Mouse (Mus musculus) forebrain, embryonic 16.5 days (tissue): ENCODE data around the gene Eme2. TPM values are rescaled to one million over a fixed set of nuclear protein-coding genes. Genes with fewer than 3 reads are reported as not detected.
A peak's percentile ranks its signal among the peaks of the same experiment; 100 is the strongest.

Source experiments
- ATAC-seq: fragments of 200-750 bp; cut with Nextera tagmentation; 2 replicates; pipeline ENCODE4 v1.8.0; 2017; ENCODE audit warnings: mild to moderate bottlenecking, moderate library complexity
- H3K27ac ChIP-seq: fragments of 300-500 bp; sonication (generic); 2 replicates; pipeline ENCODE4 v1.5.1; 2014; ENCODE audit warnings: low read length, control low read depth
- H3K27me3 ChIP-seq: fragments of 300-500 bp; sonication (generic); replicated peaks from 2 replicates; pipeline ENCODE4 v1.6.1; 2014; ENCODE audit warnings: low read length; ENCODE audit not compliant: control insufficient read depth, insufficient read depth
- H3K36me3 ChIP-seq: fragments of 300-500 bp; sonication (generic); 2 replicates; pipeline ENCODE4 v1.6.1; 2014; ENCODE audit not compliant: control insufficient read depth, insufficient read depth
- H3K4me1 ChIP-seq: fragments of 300-500 bp; sonication (generic); replicated peaks from 2 replicates; pipeline ENCODE4 v1.6.1; 2014; ENCODE audit warnings: low read length; ENCODE audit not compliant: control insufficient read depth, insufficient read depth
- H3K4me2 ChIP-seq: fragments of 300-500 bp; sonication (generic); 2 replicates; pipeline ENCODE4 v1.6.1; 2014; ENCODE audit warnings: mild to moderate bottlenecking, low read length, control low read depth
- H3K4me3 ChIP-seq: fragments of 300-500 bp; sonication (generic); replicated peaks from 2 replicates; pipeline ENCODE4 v1.5.1; 2014; ENCODE audit warnings: mild to moderate bottlenecking, low read length, control low read depth
- H3K9ac ChIP-seq: fragments of 300-500 bp; sonication (generic); replicated peaks from 2 replicates; pipeline ENCODE4 v1.6.1; 2014; ENCODE audit warnings: low read depth, low read length, control low read depth
- H3K9me3 ChIP-seq: fragments of 300-500 bp; sonication (generic); 2 replicates; pipeline ENCODE4 v1.6.1; 2016; ENCODE audit warnings: low read length; ENCODE audit not compliant: control insufficient read depth
- WGBS: fragments of 180-500 bp; shearing (Covaris S2); extraction: QIAGEN DNeasy Blood & Tissue Kit; methylation state at CpG from one replicate; pipeline ENCODE4 v1.1.7; 2014; 5-methylcytosine and 5-hydroxymethylcytosine counted together
- polyA plus RNA-seq: library from polyadenylated mRNA; unstranded; fragments of >200 nt; fragmentation: Nextera tagmentation; extraction: Ambion mirVana; gene quantifications from 2 replicates; pipeline ENCODE4 v1.2.1, GENCODE M21; 2015

The Eme2 gene
- polyA plus RNA-seq, 1 experiment from 2014 or later = 35.7 TPM

DNA sequence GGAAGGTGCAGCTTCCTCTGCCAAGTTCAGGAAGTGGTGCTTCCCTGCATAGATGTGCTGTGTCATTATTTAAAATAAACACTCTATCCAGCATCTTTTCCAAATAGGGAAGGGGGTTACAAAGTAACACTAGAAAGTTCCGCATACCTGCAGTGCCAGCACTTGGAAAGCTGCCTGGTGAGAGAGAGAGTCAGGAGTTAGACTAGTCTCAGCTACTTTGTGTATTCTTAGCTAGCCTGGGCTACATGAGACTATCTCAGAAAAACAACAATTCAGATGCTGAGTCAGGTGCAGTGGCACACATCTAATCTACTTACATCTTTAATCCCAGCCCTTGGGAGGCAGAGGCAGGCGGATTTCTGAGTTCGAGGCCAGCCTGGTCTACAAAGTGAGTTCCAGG lies 33.1 kb downstream of the Eme2 start:
- Histone ChIP-seq H3K4me2 (no peak overlapping the region), H3K27me3 (no peaks in the 10 kb centered on the region), H3K9me3 (no peaks in the 10 kb centered on the region), H3K4me1 (peaks cover 4% of the 10 kb centered on the region; the same call in 1 of the 2 replicates), H3K36me3 (peaks cover 5% of the 10 kb centered on the region; the same call in 1 of the 2 replicates), H3K4me3 (no peak overlapping the region), H3K9ac (no peak overlapping the region), H3K27ac (no peak overlapping the region)
- 92% methylated on average over 3 of the region's 3 CpGs for WGBS
- ATAC-seq = no peak

DNA sequence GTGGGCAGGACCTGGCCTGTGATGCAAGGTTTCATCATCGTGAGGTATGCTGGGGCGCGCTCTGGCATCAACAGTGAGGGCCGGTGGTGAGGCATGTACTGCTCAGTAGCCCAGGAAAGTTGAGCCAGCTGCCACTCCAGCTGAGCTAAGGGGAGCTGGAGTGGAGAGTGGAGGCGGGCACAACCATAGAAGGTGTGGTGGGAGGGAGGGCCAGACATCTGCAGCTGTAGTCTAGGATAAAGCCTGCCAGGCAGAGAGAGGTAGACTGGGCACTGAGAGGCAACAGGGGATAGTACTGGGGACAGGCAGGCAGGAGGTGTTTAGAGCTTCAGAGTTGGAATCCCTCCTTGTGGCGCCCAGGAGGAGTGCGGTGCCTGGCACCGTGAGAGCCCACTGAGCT lies 34.8 kb downstream of the Eme2 start:
- H3K4me3 ChIP-seq = no peak overlapping the region
- H3K36me3 ChIP-seq = peaks cover 2% of the 10 kb centered on the region; the same call in 1 of the 2 replicates
- no peak for ATAC-seq
- H3K27me3 ChIP-seq = no peaks in the 10 kb centered on the region
- H3K4me2 ChIP-seq = no peak overlapping the region
- H3K9ac ChIP-seq = no peak overlapping the region
- no peaks in the 10 kb centered on the region for H3K9me3 ChIP-seq
- 92% methylated on average over 8 of the region's 8 CpGs for WGBS
- no peak overlapping the region for H3K27ac ChIP-seq
- H3K4me1 ChIP-seq = peaks cover 4% of the 10 kb centered on the region; the same call in 1 of the 2 replicates

DNA sequence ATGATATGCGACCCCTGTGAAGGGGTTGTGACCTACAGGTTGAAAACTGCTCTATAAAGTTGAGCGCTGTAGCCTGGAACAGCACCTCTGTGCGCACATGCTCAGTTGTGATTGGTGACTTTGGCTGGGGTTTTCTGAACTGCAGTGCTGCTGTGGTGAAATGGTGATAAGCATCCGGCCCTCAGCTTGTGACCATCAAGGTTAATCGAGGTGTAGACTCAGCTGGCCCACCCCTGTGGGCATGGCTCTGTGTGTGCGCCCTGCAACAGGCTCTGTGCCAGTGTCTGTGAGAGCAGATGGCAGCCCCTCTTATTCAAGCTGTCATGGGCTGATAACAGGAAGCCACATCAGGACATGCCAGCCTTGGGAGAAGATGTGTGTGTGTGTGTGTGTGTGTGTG lies 35.9 kb downstream of the Eme2 start:
- WGBS = 85% methylated on average over 6 of the region's 6 CpGs
- Histone ChIP-seq H3K36me3 (peaks cover 2% of the 10 kb centered on the region; the same call in 1 of the 2 replicates), H3K4me2 (no peak overlapping the region), H3K9me3 (no peaks in the 10 kb centered on the region), H3K4me3 (no peak overlapping the region), H3K9ac (no peak overlapping the region), H3K27ac (no peak overlapping the region), H3K27me3 (no peaks in the 10 kb centered on the region), H3K4me1 (peaks cover 4% of the 10 kb centered on the region; the same call in 1 of the 2 replicates)
- no peak for ATAC-seq

DNA sequence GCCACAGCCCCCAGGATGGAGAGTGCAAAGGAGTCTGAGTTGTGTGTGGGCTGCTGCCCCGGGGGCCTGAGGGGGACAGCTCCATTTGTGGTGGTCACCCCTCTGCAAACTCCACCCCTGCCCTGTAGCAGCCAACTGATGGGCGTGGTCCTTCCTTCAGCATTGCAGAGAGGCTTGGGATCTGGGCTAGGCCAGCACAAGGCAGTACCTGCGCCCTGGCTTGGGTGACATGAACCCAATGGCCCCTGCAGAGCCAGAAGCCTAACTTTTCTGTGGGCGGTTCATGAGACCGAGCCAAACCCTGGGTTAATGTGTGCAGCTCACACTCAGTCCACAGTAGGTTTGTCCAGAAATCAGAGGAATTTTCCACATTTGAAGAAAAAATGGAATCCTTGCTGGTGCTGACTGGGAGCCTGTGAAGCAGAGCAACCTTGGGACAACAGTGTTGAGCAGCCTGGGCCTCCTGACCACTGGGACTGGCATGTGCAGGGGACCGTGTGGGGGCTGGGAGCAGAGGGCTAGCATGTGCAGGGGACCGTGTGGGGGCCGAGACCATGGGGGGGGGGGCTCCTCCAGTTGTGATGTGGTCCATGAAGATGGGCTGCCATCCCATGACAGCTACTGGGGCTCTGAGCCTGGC lies 36.9 kb downstream of the Eme2 start:
- H3K9me3 ChIP-seq = no peaks in the 10 kb centered on the region
- peaks cover 4% of the 10 kb centered on the region; the same call in 1 of the 2 replicates for H3K4me1 ChIP-seq
- H3K4me3 ChIP-seq = no peak overlapping the region
- H3K36me3 ChIP-seq = peaks cover 2% of the 10 kb centered on the region; the same call in 1 of the 2 replicates
- H3K9ac ChIP-seq = no peak overlapping the region
- ATAC-seq = no peak
- H3K27ac ChIP-seq = no peak overlapping the region
- 89% methylated on average over 8 of the region's 8 CpGs for WGBS
- H3K4me2 ChIP-seq = no peak overlapping the region
- H3K27me3 ChIP-seq = no peaks in the 10 kb centered on the region

DNA sequence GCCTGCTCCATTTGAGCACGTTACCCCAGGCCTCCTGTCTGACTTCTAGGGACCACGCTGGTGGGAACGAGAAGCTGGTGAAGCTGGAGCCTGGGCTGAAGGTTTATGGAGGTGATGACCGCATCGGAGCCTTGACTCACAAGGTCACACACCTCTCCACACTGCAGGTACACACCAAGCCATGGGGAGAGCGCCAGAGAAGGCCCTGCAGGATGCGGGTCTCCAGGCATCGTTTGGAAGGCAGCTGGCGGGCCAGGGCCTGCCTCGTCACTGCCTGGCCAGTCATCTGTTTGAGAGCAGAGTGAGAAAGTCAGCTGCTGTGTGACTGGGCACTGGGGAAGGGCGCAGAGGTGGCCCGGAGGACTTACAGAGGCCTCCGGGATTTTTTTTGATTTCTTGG lies 38.3 kb downstream of the Eme2 start:
- peaks cover 2% of the 10 kb centered on the region; the same call in 1 of the 2 replicates for H3K36me3 ChIP-seq
- 94% methylated on average over 13 of the region's 13 CpGs for WGBS
- H3K4me3 ChIP-seq = no peak overlapping the region
- no peaks in the 10 kb centered on the region for H3K9me3 ChIP-seq
- H3K27ac ChIP-seq = no peak overlapping the region
- no peak overlapping the region for H3K9ac ChIP-seq
- H3K4me2 ChIP-seq = no peak overlapping the region
- peaks cover 4% of the 10 kb centered on the region; the same call in 1 of the 2 replicates for H3K4me1 ChIP-seq
- ATAC-seq = no peak
- 0 out of 2 replicates have a peak, but pooled peaks cover under 1% of the 10 kb centered on the region for H3K27me3 ChIP-seq

DNA sequence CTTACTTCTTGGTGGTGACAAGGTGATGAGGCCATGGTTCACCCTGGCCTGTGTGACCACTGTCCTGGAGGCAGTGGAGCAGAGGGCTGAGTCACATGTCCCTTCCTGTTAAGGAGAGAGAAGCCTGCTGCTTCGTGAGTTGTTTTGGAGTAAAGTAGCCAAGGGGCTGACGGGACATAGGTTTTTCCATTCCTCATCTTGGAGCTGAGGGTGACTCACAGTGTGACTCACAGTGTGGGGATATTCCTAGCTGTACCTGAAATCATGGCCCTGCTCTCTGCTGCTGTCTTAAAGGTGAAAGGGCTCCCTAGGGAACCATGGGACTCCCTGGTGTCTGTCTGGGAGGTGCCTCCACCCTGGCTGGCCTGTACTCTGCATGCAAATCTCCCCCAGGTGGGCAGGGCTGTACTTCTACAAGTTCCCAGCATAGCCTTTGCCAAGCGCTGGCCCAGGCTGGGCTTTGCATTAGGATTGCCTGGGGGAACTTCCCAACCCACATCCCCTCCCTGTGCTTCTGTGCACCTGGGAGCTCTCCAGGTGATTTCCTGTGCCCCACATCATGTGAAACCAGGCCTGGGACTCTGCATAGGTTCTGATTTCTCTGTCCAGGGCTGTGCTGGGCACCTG lies 38.9 kb downstream of the Eme2 start:
- Histone ChIP-seq H3K27me3 (0 out of 2 replicates have a peak, but pooled peaks cover 4% of the 10 kb centered on the region), H3K4me3 (no peak overlapping the region), H3K36me3 (no peaks in the 10 kb centered on the region; the same call in 1 of the 2 replicates), H3K4me1 (peaks cover 9% of the 10 kb centered on the region), H3K4me2 (no peak overlapping the region), H3K9me3 (no peaks in the 10 kb centered on the region), H3K27ac (no peak overlapping the region), H3K9ac (no peak overlapping the region)
- no peak for ATAC-seq
- WGBS = 86% methylated on average over 3 of the region's 3 CpGs

DNA sequence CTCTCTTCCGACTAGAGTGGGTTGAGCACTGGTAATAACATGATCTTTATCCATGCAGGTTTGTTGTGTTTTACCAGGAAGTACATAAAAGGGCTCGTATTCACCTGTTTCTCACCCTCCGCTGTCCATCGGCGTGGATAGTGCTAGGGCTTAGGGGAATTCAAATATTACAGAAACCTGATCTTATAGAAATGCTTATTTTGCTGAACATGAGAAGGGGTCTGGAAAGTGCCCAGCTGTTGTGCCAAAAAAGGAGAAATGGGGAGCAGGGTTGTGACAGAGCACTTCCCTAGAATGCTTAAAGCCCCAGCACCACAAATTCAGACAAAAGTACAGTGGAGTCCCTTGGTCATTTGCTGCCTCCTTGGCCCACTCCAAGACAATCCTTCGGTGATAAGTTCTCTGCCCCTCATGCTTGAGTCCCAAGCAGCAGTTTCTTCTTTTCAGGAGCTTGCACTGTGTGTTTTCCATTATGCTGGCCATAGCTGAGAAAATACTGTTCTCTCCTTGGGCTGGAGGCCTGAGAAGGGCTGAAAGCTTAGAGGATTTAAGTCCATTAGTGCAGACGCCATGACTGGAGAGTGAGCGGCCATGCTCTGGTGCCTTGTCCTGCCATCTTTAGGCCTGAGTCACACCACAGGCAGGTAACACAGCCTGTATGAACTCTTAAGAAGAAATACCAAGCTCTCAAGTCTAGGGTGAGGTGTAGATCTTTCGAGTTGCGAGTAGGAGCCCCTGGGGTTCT lies 43.3 kb downstream of the Eme2 start:
- no peaks in the 10 kb centered on the region for H3K36me3 ChIP-seq
- no peak for ATAC-seq
- H3K9ac ChIP-seq = peak overlapping the region; percentile 62
- H3K4me1 ChIP-seq = peaks cover 17% of the 10 kb centered on the region
- 0 out of 2 replicates have a peak, but pooled peaks cover 4% of the 10 kb centered on the region for H3K27me3 ChIP-seq
- H3K27ac ChIP-seq = no peak overlapping the region
- no peak overlapping the region; the same call in 1 of the 2 replicates for H3K4me3 ChIP-seq
- peak overlapping the region; percentile 88 for H3K4me2 ChIP-seq
- WGBS = 82% methylated on average over 10 of the region's 10 CpGs
- H3K9me3 ChIP-seq = no peaks in the 10 kb centered on the region

DNA sequence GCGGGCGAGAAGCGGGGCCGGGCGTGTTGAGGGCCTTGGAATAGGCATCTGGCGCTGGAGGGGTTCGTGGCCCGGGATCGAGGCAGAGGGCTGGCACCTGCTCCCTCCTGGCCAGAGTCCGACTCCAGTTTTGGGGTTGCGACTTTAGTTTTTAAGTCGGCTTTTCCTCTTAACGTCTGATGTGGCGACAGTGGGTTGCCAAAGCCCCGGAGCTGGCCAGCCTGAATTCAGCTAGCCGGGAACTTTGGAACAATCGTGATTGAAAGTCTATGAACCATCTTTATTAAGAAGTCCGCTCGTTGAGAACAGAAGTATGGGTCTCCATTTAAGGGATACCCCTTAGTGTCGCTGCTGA lies 44.1 kb downstream of the Eme2 start:
- peak overlapping the region; percentile 62 for H3K9ac ChIP-seq
- H3K9me3 ChIP-seq = no peaks in the 10 kb centered on the region
- peaks cover 17% of the 10 kb centered on the region for H3K4me1 ChIP-seq
- WGBS = under 1% methylated on average over 20 of the region's 20 CpGs
- H3K27me3 ChIP-seq = 0 out of 2 replicates have a peak, but pooled peaks cover 4% of the 10 kb centered on the region
- H3K4me3 ChIP-seq = peak overlapping the region; percentile 62
- no peak for ATAC-seq
- no peak overlapping the region for H3K27ac ChIP-seq
- H3K4me2 ChIP-seq = peak overlapping the region; percentile 88
- H3K36me3 ChIP-seq = no peaks in the 10 kb centered on the region
